Mouse (Mus musculus) frontal cortex, postnatal 36 days (tissue): ENCODE results near the gene Tfe3.
"Not testable (repeated sequence)": the region's sequence is repeated elsewhere in the genome, so short reads cannot be mapped to it uniquely, and the experiment has no call there.

Source experiments
- DNase-seq, 2 experiments: peaks; one replicate each; pipeline ENCODE4 v3.0.0; 2022; ENCODE audit warnings: low spot score in 2 of 2

The Tfe3 gene

GRCm38 (mm10) chrX:7750432-7751116 lies 11.8 kb upstream of the Tfe3 start, which contains the start of gene Ccdc120:
Ccdc120 (minus strand) TSS chrX:7750905.
- DNase-seq, result peak; percentile 74 to 76

GRCm38 (mm10) chrX:7753627-7754026 lies 8.7 kb upstream of the Tfe3 start:
- not testable (repeated sequence) for DNase-seq

- no peak for DNase-seq
Observed at GRCm38 (mm10) chrX:7762921-7763197, 499 bp downstream of the Tfe3 start.

GRCm38 (mm10) chrX:7763631-7764393 lies 1.5 kb downstream of the Tfe3 start:
- DNase-seq, result peak in 1 of 2 experiments; percentile 11

- no peak for DNase-seq
Observed at GRCm38 (mm10) chrX:7764657-7765280, 2.4 kb downstream of the Tfe3 start.

GRCm38 (mm10) chrX:7765281-7765670 lies 2.9 kb downstream of the Tfe3 start:
- no peak for DNase-seq

GRCm38 (mm10) chrX:7765764-7766163 lies 3.4 kb downstream of the Tfe3 start:
- no peak for DNase-seq

- DNase-seq, result no peak
Observed at GRCm38 (mm10) chrX:7769302-7770017, 7.1 kb downstream of the Tfe3 start.

- no peak for DNase-seq
Observed at GRCm38 (mm10) chrX:7772766-7773165, 10.4 kb downstream of the Tfe3 start.

GRCm38 (mm10) chrX:7775501-7776205 lies 13.3 kb downstream of the Tfe3 start:
- no peak for DNase-seq

GRCm38 (mm10) chrX:7776329-7777082 lies 14.1 kb downstream of the Tfe3 start:
- DNase-seq, result peak; percentile 40 to 68

- DNase-seq, result no peak
Observed at GRCm38 (mm10) chrX:7778450-7779244, 16.3 kb downstream of the Tfe3 start.

- no peak for DNase-seq
Observed at GRCm38 (mm10) chrX:7779294-7779693, 16.9 kb downstream of the Tfe3 start.

- no peak for DNase-seq
Observed at GRCm38 (mm10) chrX:7782603-7783092, 20.3 kb downstream of the Tfe3 start.

GRCm38 (mm10) chrX:7789542-7790136 lies 27.3 kb downstream of the Tfe3 start, which contains the start of gene Gripap1:
Gripap1 (plus strand) TSS chrX:7789765.
- DNase-seq, result peak; percentile 61 to 65

- no peak for DNase-seq
Observed at GRCm38 (mm10) chrX:7790309-7790708, 27.9 kb downstream of the Tfe3 start.

GRCm38 (mm10) chrX:7793361-7793760 lies 31.0 kb downstream of the Tfe3 start:
- DNase-seq, result no peak

GRCm38 (mm10) chrX:7795016-7795415 lies 32.7 kb downstream of the Tfe3 start:
- no peak for DNase-seq

- DNase-seq, result no peak
Observed at GRCm38 (mm10) chrX:7797327-7797726, 35.0 kb downstream of the Tfe3 start.
